Mouse (Mus musculus): ENCODE results near the gene Slco1b2.
"Not testable (repeated sequence)": the region's sequence is repeated elsewhere in the genome, so short reads cannot be mapped to it uniquely, and the experiment has no call there.

The Slco1b2 gene
- long read RNA-seq, experiment 1: 0 reads
- long read RNA-seq, experiment 2, partial matches to known transcripts: 0 of 1 reads
- long read RNA-seq, experiment 2, other reads (novel, unspliced or antisense): 1 of 1 reads

- intact Hi-C loops (cut with DNase I): no loop called here
Observed at GRCm38 (mm10) chr6:141629291-141629690, at the start of gene Slco1b2. Gene Slco1b2, plus strand, starts transcription at chr6:141629518.

- intact Hi-C loops (cut with DNase I): no loop called here
Observed at GRCm38 (mm10) chr6:141584791-141585403, 44.4 kb upstream of the Slco1b2 start.

- intact Hi-C loops (cut with DNase I): no loop called here
Observed at GRCm38 (mm10) chr6:141590002-141590401, 39.3 kb upstream of the Slco1b2 start.

GRCm38 (mm10) chr6:141590598-141591200 is 38.6 kb upstream of the Slco1b2 start:
- intact Hi-C loops (cut with DNase I): not testable (repeated sequence)

DNA sequence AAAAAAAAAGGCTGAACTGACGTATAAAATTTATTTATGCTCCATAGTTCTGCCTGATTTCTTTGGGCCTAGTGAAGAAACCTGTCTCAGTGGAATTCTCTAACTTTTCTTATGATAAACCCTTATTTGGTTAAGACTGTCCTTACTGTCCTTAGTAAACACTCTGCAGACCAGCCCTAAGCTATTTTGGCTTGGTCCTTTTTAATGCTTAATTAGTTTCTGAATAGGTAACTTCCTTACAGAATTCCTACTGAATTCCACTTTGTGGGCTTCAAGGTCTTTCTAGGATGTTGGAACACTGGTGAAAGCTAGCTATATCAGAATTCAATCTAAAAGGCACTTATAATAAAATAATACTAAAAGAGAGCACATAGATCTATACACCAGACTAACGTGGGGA is 33.2 kb upstream of the Slco1b2 start:
- intact Hi-C loops (cut with DNase I): no loop called here

- intact Hi-C loops (cut with DNase I): no loop called here
Observed at GRCm38 (mm10) chr6:141597037-141597436, 32.3 kb upstream of the Slco1b2 start.

DNA sequence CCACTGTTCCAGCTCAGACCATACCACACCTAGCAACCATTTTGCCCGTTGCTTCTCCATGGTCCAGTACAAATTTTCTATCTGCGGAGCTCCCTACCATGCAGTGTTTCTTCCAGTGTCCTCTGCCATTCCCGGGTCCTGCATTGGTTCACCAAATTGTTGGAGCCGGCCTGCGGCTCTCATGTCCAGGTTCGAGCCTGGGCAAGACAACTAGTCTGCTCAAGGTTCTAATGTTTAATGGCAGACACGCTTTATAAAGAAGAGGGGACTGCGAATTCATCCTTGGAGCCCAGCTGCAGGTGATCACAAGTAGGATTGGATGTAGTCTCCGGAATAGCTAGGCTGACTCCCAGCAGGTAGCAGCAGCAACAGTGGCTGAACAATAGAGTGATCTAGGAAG is 28.4 kb upstream of the Slco1b2 start:
- intact Hi-C loops (cut with DNase I): no loop called here

DNA sequence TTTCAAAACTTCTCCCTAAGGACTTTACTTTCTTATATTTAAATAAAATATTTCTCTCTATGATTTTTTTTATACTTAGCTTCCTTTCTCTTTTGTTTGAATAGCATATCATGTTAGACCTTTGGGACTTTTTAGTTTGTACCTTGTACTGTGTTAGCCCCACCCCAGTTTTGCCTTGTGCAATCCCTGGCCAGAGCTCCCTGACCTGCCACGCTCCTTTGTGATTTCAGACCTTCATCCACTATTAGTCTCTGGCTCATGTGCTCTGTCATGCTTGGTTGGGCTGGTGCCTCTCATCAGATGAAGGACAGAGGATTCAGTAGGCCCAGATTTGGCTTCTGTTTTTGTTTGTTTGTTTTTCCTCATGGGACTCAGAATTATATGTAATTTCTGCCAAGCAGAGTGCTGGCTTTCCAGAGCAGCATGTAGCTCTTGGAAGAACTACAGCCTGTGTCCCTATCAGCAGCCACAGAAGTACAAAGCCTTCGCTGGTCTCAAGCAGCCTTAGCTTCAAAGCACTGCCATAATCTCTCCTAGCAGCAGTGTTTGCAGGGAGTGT is 18.5 kb upstream of the Slco1b2 start:
- intact Hi-C loops (cut with DNase I): no loop called here

DNA sequence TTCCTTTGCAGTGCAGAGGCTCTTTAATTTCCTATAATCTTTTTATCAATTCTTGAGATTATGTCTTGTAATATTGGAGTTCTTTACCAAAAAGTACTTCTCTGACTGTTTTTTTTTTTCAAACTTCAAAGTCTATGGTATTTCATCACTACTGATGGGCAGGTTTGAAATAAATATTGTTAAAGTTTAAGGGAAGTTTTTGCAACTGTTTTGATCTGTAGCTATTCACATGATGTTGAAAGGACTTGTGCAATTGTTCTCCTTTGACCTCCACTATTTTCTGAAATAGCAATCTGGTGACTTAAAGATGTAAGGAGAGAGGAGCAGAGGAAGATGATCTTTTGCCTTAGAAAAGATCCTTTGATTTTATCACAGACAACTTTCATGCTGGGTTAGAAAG is 15.3 kb upstream of the Slco1b2 start:
- intact Hi-C loops (cut with DNase I): no loop called here

- intact Hi-C loops (cut with DNase I): no loop called here
Observed at GRCm38 (mm10) chr6:141615348-141615747, 14.0 kb upstream of the Slco1b2 start.

DNA sequence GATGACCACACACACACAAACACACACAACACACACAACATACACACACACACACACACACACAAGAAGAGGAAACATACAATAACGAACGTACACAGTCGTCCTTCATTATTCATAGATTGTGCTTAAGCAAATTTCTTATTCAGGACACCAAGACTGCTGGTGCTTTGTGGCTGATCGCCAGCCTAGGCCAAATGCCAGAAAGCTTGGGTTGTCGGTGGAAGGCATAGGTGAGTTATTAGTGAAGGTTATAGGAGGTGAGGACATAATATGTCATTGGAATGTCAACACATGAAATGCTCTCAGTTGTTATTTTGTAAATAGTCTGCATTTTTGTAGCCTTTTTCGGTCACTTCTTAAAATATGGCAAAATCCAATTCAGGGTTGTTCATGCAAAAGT is 3.6 kb downstream of the Slco1b2 start:
- intact Hi-C loops (cut with DNase I): no loop called here

GRCm38 (mm10) chr6:141635250-141635649 is 5.9 kb downstream of the Slco1b2 start:
- intact Hi-C loops (cut with DNase I): no loop called here

DNA sequence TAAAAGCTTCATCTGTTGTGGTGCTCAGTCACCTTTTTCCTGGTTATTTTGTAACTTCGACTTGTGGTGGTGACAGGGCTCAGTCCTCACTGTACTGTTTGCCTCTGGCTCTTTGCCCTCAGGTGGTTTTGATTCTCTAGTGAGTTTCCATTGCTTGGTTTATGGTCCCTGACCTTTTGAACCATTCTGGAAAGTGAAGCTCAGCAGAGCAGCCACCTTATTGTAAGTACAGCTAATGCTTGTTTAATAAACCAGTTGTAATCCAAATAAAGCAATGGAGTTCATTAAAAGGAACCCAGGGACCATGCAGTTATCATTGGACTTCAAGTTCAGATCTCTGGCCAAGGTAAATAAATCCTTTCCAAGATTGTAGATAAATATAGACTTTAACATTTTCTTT is 11.3 kb downstream of the Slco1b2 start:
- intact Hi-C loops (cut with DNase I): no loop called here

DNA sequence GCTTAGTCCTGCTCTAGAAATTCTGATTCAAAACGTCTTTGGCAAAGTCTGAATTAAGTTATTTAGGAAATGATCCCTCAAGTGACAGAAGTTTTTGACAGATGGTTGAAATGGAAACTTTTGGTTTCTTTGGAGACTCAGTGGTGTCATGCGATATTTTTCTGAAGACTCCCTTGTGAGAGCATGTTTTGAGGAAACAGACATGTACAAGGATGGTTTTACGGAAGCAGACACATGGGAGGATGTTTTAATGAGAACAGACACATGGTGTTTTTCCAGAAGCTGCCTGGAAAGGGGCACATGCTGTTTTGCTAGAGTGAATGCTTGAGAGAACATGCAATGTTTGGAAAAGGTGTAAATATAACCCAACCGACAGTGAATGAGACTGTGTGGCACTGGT is 57.7 kb downstream of the Slco1b2 start:
- intact Hi-C loops (cut with DNase I): no loop called here

DNA sequence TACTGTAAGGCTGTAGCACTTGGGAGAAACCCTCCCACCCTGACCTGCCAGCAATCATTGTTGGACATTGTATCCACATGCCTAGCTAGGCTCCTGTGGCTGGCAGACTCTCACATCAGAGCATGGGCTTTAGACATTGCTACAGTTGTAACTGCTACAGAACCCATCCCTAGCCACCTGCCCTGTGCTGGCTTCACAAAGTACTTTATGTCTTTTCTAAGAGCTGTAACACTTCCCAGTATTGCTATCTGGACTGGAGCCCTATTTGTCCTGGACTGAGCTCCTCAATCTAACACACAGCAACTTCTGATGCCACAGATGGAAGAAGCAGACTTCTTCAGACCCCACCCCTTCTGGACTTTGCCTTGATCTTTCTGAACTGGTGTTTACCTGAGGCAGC is 61.9 kb downstream of the Slco1b2 start:
- intact Hi-C loops (cut with DNase I): no loop called here

All from adrenal gland (tissue).